Mouse (Mus musculus) kidney, postnatal 14 days (tissue): ENCODE data around the gene Hoga1.
A peak's percentile ranks its signal among the peaks of the same experiment; 100 is the strongest.

ENCODE experiments used
- DNase-seq: peaks from one replicate; pipeline ENCODE4 v3.0.0; 2022; ENCODE audit warnings: mixed read lengths

Hoga1 gene

GRCm38 (mm10) chr19:42022542-42022848 lies 22.9 kb upstream of the Hoga1 start:
- DNase-seq, result no peak

GRCm38 (mm10) chr19:42026158-42026557 lies 19.3 kb upstream of the Hoga1 start:
- peak; percentile 89 for DNase-seq

GRCm38 (mm10) chr19:42031112-42031511 lies 14.3 kb upstream of the Hoga1 start:
- no peak for DNase-seq

GRCm38 (mm10) chr19:42033611-42034010 lies 11.8 kb upstream of the Hoga1 start:
- no peak for DNase-seq

GRCm38 (mm10) chr19:42034146-42034775 lies 11.1 kb upstream of the Hoga1 start:
- DNase-seq, result no peak

- no peak for DNase-seq
Measured at GRCm38 (mm10) chr19:42034881-42035455, 10.4 kb upstream of the Hoga1 start.

GRCm38 (mm10) chr19:42035456-42036248 lies 9.8 kb upstream of the Hoga1 start, which contains the start of gene Ankrd2:
Ankrd2 (plus strand) TSS chr19:42036000.
- DNase-seq, result peak; percentile 92

GRCm38 (mm10) chr19:42036357-42036756 lies 9.1 kb upstream of the Hoga1 start:
- DNase-seq, result no peak

GRCm38 (mm10) chr19:42037167-42037702 lies 8.2 kb upstream of the Hoga1 start:
- DNase-seq, result no peak

- DNase-seq, result no peak
Measured at GRCm38 (mm10) chr19:42038310-42038709, 7.1 kb upstream of the Hoga1 start.

GRCm38 (mm10) chr19:42043988-42044387 lies 1.4 kb upstream of the Hoga1 start:
- DNase-seq, result no peak

GRCm38 (mm10) chr19:42050251-42050650 lies 4.8 kb downstream of the Hoga1 start:
- no peak for DNase-seq

- no peak for DNase-seq
Measured at GRCm38 (mm10) chr19:42051351-42051750, 5.9 kb downstream of the Hoga1 start.

- no peak for DNase-seq
Measured at GRCm38 (mm10) chr19:42051948-42052347, 6.5 kb downstream of the Hoga1 start, which contains the start of gene 4933411K16Rik. 4933411K16Rik (plus strand) TSS chr19:42052248.

GRCm38 (mm10) chr19:42054255-42054654 lies 8.8 kb downstream of the Hoga1 start:
- peak; percentile 90 for DNase-seq

GRCm38 (mm10) chr19:42055881-42056280 lies 10.5 kb downstream of the Hoga1 start:
- peak; percentile 72 for DNase-seq

- DNase-seq, result peak; percentile 41
Measured at GRCm38 (mm10) chr19:42056719-42057409, 11.5 kb downstream of the Hoga1 start.

GRCm38 (mm10) chr19:42058426-42058825 lies 13.0 kb downstream of the Hoga1 start:
- DNase-seq, result no peak

GRCm38 (mm10) chr19:42061443-42061842 lies 16.0 kb downstream of the Hoga1 start:
- DNase-seq, result peak; percentile 66

- no peak for DNase-seq
Measured at GRCm38 (mm10) chr19:42068441-42069240, 23.2 kb downstream of the Hoga1 start.

GRCm38 (mm10) chr19:42069241-42069525 lies 23.8 kb downstream of the Hoga1 start:
- DNase-seq, result peak; percentile 58

GRCm38 (mm10) chr19:42071221-42071620 lies 25.8 kb downstream of the Hoga1 start:
- no peak for DNase-seq
